Mouse (Mus musculus) intestine, embryonic 16.5 days (tissue): ENCODE data around the gene Klhl5. TPM values are rescaled to one million over a fixed set of nuclear protein-coding genes. Genes with fewer than 3 reads are reported as not detected.

Experiments used
- ATAC-seq: fragments of 200-750 bp; cut with Nextera tagmentation; 2 replicates; pipeline ENCODE4 v1.8.0; 2017; ENCODE audit warnings: moderate TSS enrichment, moderate library complexity
- H3K27ac ChIP-seq: fragments of 300-500 bp; sonication (generic); 2 replicates; pipeline ENCODE4 v1.5.1; 2014; ENCODE audit warnings: mild to moderate bottlenecking, low read length
- H3K27me3 ChIP-seq: fragments of 300-500 bp; sonication (generic); replicated peaks from 2 replicates; pipeline ENCODE4 v1.6.1; 2014; ENCODE audit warnings: low read length, control low read depth, mixed read lengths; ENCODE audit not compliant: control insufficient read depth, insufficient read depth
- H3K36me3 ChIP-seq: fragments of 300-500 bp; sonication (generic); 2 replicates; pipeline ENCODE4 v1.6.1; 2014; ENCODE audit warnings: low read length, control low read depth; ENCODE audit not compliant: control insufficient read depth, insufficient read depth
- H3K4me1 ChIP-seq: fragments of 300-500 bp; sonication (generic); 2 replicates; pipeline ENCODE4 v1.6.1; 2014; ENCODE audit warnings: low read length, control low read depth, mixed read lengths; ENCODE audit not compliant: control insufficient read depth, insufficient read depth
- H3K4me2 ChIP-seq: fragments of 300-500 bp; sonication (generic); 2 replicates; pipeline ENCODE4 v1.6.1; 2014; ENCODE audit warnings: low read depth, low read length, control low read depth
- H3K4me3 ChIP-seq: fragments of 300-500 bp; sonication (generic); 2 replicates; pipeline ENCODE4 v1.5.1; 2014; ENCODE audit warnings: mild to moderate bottlenecking, low read length
- H3K9ac ChIP-seq: fragments of 300-500 bp; sonication (generic); 2 replicates; pipeline ENCODE4 v1.6.1; 2014; ENCODE audit warnings: low read depth, low read length
- H3K9me3 ChIP-seq: fragments of 300-500 bp; sonication (generic); 2 replicates; pipeline ENCODE4 v1.6.1; 2016; ENCODE audit warnings: low read length, control low read depth; ENCODE audit not compliant: control insufficient read depth
- WGBS: fragments of 180-500 bp; shearing (Covaris S2); extraction: QIAGEN DNeasy Blood & Tissue Kit; methylation state at CpG from one replicate; pipeline ENCODE4 v1.1.7; 2014; 5-methylcytosine and 5-hydroxymethylcytosine counted together
- polyA plus RNA-seq: library from polyadenylated mRNA; unstranded; fragments of >200 nt; fragmentation: Nextera tagmentation; extraction: Ambion mirVana; gene quantifications from 2 replicates; pipeline ENCODE4 v1.2.1, GENCODE M21; 2015

The Klhl5 gene
- polyA plus RNA-seq, 1 experiment from 2014 or later = 4.0 TPM

GRCm38 (mm10) chr5:65093769-65094168, 13.6 kb upstream of the Klhl5 start:
- Histone ChIP-seq H3K9ac (no peak overlapping the region), H3K36me3 (no peaks in the 10 kb centered on the region), H3K27ac (no peak overlapping the region), H3K4me3 (no peak overlapping the region), H3K9me3 (no peaks in the 10 kb centered on the region), H3K4me1 (peaks cover 8% of the 10 kb centered on the region), H3K27me3 (no peaks in the 10 kb centered on the region), H3K4me2 (no peak overlapping the region)
- ATAC-seq = no peak

GRCm38 (mm10) chr5:65094902-65095545, 12.3 kb upstream of the Klhl5 start:
- H3K4me2 ChIP-seq = no peak overlapping the region
- H3K36me3 ChIP-seq = no peaks in the 10 kb centered on the region
- no peak overlapping the region for H3K27ac ChIP-seq
- H3K4me3 ChIP-seq = no peak overlapping the region
- H3K9ac ChIP-seq = no peak overlapping the region
- 85% methylated on average over 7 of the region's 7 CpGs for WGBS
- H3K27me3 ChIP-seq = no peaks in the 10 kb centered on the region
- H3K4me1 ChIP-seq = peaks cover 8% of the 10 kb centered on the region
- no peak for ATAC-seq
- no peaks in the 10 kb centered on the region for H3K9me3 ChIP-seq

- Histone ChIP-seq H3K4me1 (peaks cover 8% of the 10 kb centered on the region), H3K4me2 (no peak overlapping the region), H3K36me3 (no peaks in the 10 kb centered on the region), H3K9ac (no peak overlapping the region), H3K4me3 (no peak overlapping the region), H3K9me3 (no peaks in the 10 kb centered on the region), H3K27ac (no peak overlapping the region), H3K27me3 (no peaks in the 10 kb centered on the region)
- ATAC-seq = no peak
- 84% methylated on average over 3 of the region's 3 CpGs for WGBS
Measured at GRCm38 (mm10) chr5:65096082-65096481, 11.3 kb upstream of the Klhl5 start.

DNA sequence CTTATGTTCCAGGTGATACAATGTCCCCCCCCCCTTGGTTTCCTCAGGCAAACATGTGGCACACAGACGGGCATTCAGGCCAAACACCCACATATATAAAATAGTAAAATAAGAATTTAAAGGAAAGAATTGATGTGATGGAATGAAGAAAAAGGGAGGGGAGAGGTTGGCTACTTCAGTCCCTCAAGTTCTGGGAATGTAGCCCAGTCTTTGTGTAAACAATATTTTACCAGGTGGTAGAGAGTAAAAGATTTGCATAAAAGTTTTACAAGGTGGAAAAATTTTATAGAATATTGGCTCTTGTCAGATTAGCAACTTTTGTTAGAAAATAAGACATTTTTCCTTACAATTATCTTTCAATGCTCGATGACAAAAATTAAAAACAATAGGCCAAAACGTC, 10.5 kb upstream of the Klhl5 start:
- Histone ChIP-seq H3K4me2 (no peak overlapping the region), H3K4me3 (no peak overlapping the region), H3K36me3 (no peaks in the 10 kb centered on the region), H3K27me3 (no peaks in the 10 kb centered on the region), H3K9me3 (no peaks in the 10 kb centered on the region), H3K27ac (no peak overlapping the region), H3K9ac (no peak overlapping the region), H3K4me1 (peaks cover 8% of the 10 kb centered on the region)
- ATAC-seq = no peak
- WGBS = 55% methylated on average over 3 of the region's 3 CpGs

DNA sequence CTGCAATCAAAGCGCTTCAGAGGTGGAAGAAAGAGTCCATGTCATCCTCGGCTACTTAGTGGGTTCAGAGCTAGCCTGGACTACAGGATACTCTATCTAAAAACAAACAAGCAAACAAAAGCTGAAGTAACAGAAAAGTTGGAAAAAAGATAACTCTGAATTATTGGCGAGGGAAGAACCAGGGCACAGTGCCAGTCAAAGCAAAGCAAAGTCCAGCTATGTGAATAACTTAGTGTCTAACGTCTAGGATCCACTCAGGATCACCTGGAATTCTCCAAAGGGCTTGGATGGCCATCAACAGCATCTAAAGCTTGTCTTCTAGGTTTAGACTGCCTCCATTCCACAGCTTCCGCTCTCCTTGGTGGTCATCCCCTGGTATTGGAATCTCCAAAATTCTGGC, 9.9 kb upstream of the Klhl5 start:
- WGBS = 79% methylated on average over 5 of the region's 5 CpGs
- Histone ChIP-seq H3K4me3 (no peak overlapping the region), H3K9ac (no peak overlapping the region), H3K9me3 (no peaks in the 10 kb centered on the region), H3K27me3 (no peaks in the 10 kb centered on the region), H3K36me3 (no peaks in the 10 kb centered on the region), H3K4me1 (peaks cover 4% of the 10 kb centered on the region), H3K4me2 (no peak overlapping the region), H3K27ac (no peak overlapping the region)
- ATAC-seq = no peak

GRCm38 (mm10) chr5:65100002-65100401, 7.3 kb upstream of the Klhl5 start:
- H3K4me1 ChIP-seq = peaks cover 3% of the 10 kb centered on the region; the same call in 1 of the 2 replicates
- no peak overlapping the region for H3K4me2 ChIP-seq
- no peaks in the 10 kb centered on the region for H3K36me3 ChIP-seq
- WGBS = 80% methylated on average over 11 of the region's 11 CpGs
- no peaks in the 10 kb centered on the region for H3K9me3 ChIP-seq
- no peak overlapping the region for H3K9ac ChIP-seq
- H3K27ac ChIP-seq = no peak overlapping the region
- H3K27me3 ChIP-seq = no peaks in the 10 kb centered on the region
- no peak overlapping the region for H3K4me3 ChIP-seq
- no peak for ATAC-seq

GRCm38 (mm10) chr5:65101209-65101608, 6.1 kb upstream of the Klhl5 start:
- no peaks in the 10 kb centered on the region for H3K36me3 ChIP-seq
- H3K9ac ChIP-seq = no peak overlapping the region
- no peaks in the 10 kb centered on the region for H3K9me3 ChIP-seq
- 74% methylated on average over 5 of the region's 5 CpGs for WGBS
- no peak overlapping the region for H3K4me2 ChIP-seq
- H3K27ac ChIP-seq = no peak overlapping the region
- no peak for ATAC-seq
- H3K4me1 ChIP-seq = no peaks in the 10 kb centered on the region
- no peaks in the 10 kb centered on the region for H3K27me3 ChIP-seq
- no peak overlapping the region for H3K4me3 ChIP-seq

DNA sequence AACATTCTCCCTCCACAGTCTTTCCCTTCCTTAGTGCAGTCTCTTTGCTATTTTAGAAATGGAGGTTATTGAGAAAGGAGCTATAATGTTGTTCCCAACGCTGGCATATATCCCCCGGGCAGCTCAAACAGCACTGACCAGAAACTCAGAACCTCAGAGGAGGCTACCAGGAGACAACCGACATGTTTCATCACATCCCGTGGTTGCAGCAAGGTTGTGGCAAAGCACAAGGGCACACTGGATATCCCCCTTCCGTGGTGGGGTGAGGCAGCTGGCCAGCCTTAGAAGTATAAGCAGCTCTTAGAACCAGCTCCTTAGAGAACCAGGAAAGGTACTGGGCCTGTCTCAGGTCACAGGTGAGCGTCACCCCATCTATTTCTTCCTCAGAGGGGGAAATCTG, 5.7 kb upstream of the Klhl5 start:
- no peak overlapping the region for H3K4me3 ChIP-seq
- WGBS = 88% methylated on average over 6 of the region's 6 CpGs

DNA sequence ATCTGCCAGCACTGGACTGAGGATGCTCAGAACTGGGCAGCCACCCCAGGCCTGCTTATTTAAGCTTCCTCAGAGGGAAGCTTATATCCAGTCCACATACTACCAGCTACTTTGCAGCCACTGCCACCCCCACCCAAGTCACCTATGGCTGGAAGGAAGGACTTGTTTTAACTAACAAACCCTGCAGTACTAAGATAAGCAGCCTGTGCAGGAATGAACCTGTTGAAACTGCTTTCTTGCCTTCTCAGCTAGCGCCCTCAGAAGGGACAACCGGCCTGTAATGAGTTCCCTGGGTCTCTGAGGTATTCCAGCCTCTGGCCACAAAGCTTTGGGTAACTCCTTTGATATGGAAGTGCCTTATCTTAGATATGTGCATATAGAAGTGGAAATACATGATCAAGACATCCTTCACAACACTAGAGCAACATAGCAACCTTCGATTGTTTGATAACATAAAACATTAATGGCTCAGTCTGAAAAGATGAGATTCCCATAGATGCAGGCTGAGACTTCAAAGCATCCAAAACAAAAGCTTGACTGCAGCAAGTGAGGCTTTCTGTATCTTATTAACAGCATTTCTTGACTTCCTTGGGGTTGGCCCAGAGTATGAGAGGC, 5.2 kb upstream of the Klhl5 start:
- 76% methylated on average over 3 of the region's 3 CpGs for WGBS
- ATAC-seq = no peak

More for the DNA sequence above, 5.7 kb upstream of the Klhl5 start:
- Histone ChIP-seq H3K9me3 (no peaks in the 10 kb centered on the region), H3K27ac (no peak overlapping the region), H3K36me3 (no peaks in the 10 kb centered on the region), H3K27me3 (no peaks in the 10 kb centered on the region), H3K4me2 (no peak overlapping the region), H3K4me1 (no peaks in the 10 kb centered on the region), H3K9ac (no peak overlapping the region)
- no peak for ATAC-seq

GRCm38 (mm10) chr5:65102641-65103042, 4.7 kb upstream of the Klhl5 start:
- Histone ChIP-seq H3K36me3 (no peaks in the 10 kb centered on the region), H3K4me2 (no peak overlapping the region), H3K27ac (no peak overlapping the region), H3K4me1 (no peaks in the 10 kb centered on the region), H3K9ac (no peak overlapping the region), H3K27me3 (no peaks in the 10 kb centered on the region), H3K9me3 (no peaks in the 10 kb centered on the region), H3K4me3 (no peak overlapping the region)
- WGBS = 63% methylated on average over 10 of the region's 10 CpGs
- ATAC-seq = no peak

More for the DNA sequence above, 5.2 kb upstream of the Klhl5 start:
- Histone ChIP-seq H3K4me2 (no peak overlapping the region), H3K36me3 (no peaks in the 10 kb centered on the region), H3K9ac (no peak overlapping the region), H3K4me1 (no peaks in the 10 kb centered on the region), H3K27me3 (no peaks in the 10 kb centered on the region), H3K4me3 (no peak overlapping the region), H3K9me3 (no peaks in the 10 kb centered on the region), H3K27ac (no peak overlapping the region)
